Mouse (Mus musculus) lung, adult 2 months (tissue): Measurements from ENCODE around the gene Mab21l3. TPM values are rescaled to one million over a fixed set of nuclear protein-coding genes. Genes with fewer than 3 reads are reported as not detected.

Experiments used
- DNase-seq: peaks from one replicate; pipeline ENCODE4 v3.0.0; 2022
- H3K4me1 ChIP-seq: fragments of 200-500 bp; 2 replicates; pipeline ENCODE4 v1.6.1; 2011; ENCODE audit warnings: low read length; ENCODE audit not compliant: control insufficient read depth, insufficient read depth
- H3K4me3 ChIP-seq: fragments of 200-500 bp; replicated peaks from 2 replicates; pipeline ENCODE3; 2011; ENCODE audit warnings: low read depth, mild to moderate bottlenecking, control low read depth, low read length; ENCODE audit errors: extremely low read depth
- CTCF ChIP-seq: fragments of 200-500 bp; IDR thresholded peaks from 2 replicates; pipeline ENCODE4 v1.5.1; 2011; ENCODE audit warnings: mild to moderate bottlenecking, low read length, control low read depth; ENCODE audit not compliant: insufficient read depth
- POLR2A ChIP-seq: fragments of 200-500 bp; IDR thresholded peaks from 2 replicates; pipeline ENCODE4 v1.6.1; 2011; ENCODE audit warnings: low read depth, mild to moderate bottlenecking, control low read depth, low read length, borderline replicate concordance; ENCODE audit errors: extremely low read depth
- WGBS: fragments of 180-500 bp; shearing (Covaris S2); methylation state at CpG from one replicate; pipeline ENCODE4 v1.1.7; 2018; 5-methylcytosine and 5-hydroxymethylcytosine counted together
- polyA plus RNA-seq: library from polyadenylated mRNA; depleted of rRNA; stranded (reverse); fragments of >200 nt; gene quantifications from 2 replicates; pipeline ENCODE4 v1.2.3, GENCODE M21; 2012; rRNA removed

Mab21l3 gene
- 0.19 and 0.53 TPM in 2 replicates for polyA plus RNA-seq

DNA sequence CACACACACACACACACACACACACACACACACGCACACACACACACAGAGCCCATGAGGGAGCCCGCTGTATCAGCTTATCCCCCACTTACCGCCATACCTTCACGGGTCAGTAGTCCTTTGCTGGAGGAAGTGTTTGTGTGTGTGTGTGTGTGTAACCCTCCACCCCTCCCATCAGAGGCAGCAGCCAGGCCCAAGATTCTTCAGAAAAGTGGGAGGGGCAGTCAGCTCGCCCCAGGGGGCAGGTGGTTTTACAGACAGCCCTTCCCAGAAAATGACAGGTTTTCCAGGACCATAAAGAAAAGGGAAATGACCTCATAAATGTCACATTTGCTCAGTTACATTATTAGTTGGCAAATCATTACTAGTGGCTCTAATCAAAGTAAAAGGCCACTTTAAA, at the start of gene Mab21l3:
Gene Mab21l3 (minus strand): TSS at position 144 of the 400 bp plus-strand sequence.
- WGBS: 69% methylated on average over 5 of the region's 5 CpGs
- H3K4me3 ChIP-seq: no peak within 1 kb of the TSS
- no peak for DNase-seq
- H3K4me1 ChIP-seq: no peaks in the 10 kb centered on the region
- TF ChIP-seq CTCF: no peak
- TF ChIP-seq POLR2A: no peak

DNA sequence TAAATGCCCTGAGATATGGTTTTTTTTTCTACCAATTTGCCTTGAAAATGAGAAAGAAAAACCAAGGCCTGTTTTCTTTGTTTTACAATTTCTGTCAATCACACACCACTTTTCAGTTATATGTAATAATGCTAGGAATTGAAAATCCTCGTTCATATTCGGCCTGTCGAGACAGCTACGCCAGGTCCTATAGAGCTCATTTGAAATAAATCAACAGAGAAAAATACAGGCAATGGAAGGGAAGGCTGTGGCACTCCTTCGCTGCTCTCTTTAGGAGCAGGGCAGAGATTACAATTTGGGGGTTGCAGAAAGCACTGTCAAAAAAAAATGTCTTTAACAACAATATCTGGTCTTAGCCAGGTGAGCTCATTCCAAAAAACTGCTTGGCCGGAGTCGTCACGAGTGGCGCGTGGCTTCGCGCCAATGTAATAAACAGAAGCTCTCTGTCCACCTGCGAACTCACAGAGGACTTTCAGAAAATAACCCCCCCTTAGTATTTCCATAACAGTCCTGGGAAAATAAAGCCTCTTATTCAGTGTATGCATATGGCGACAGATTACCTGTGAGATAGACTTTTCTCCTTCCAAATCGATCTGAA, 48.7 kb upstream of the Mab21l3 start:
- WGBS: 83% methylated on average over 15 of the region's 15 CpGs
- no peak for TF ChIP-seq CTCF
- TF ChIP-seq POLR2A: no peak
- Histone ChIP-seq H3K4me1 (peaks cover 4% of the 10 kb centered on the region; the same call in 1 of the 2 replicates), H3K4me3 (no peak overlapping the region)
- DNase-seq: no peak

DNA sequence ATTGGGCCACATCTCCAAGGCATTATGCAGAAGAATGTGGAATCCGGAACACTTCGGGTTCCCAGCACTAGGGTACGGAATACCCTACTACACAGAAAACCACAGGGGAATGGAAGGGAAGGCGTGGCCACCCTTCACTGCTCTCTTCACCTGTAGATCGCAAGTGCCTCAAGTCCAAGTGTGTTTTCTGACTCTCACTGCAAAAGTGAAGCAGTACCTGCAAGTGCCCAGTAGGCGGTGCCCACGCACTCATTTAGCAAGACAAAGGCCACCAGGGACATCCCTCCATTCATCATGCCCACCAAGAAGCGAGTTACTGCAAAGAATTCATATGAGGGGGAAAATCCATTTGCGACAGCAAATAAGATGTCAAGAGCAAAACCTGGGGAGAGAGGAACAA, 48.1 kb upstream of the Mab21l3 start:
- TF ChIP-seq CTCF: peak; percentile 99
- no peak for TF ChIP-seq POLR2A
- WGBS: 35% methylated on average over 9 of the region's 9 CpGs
- H3K4me1 ChIP-seq: peaks cover 4% of the 10 kb centered on the region; the same call in 1 of the 2 replicates
- H3K4me3 ChIP-seq: no peak overlapping the region
- peak; percentile 66 for DNase-seq

DNA sequence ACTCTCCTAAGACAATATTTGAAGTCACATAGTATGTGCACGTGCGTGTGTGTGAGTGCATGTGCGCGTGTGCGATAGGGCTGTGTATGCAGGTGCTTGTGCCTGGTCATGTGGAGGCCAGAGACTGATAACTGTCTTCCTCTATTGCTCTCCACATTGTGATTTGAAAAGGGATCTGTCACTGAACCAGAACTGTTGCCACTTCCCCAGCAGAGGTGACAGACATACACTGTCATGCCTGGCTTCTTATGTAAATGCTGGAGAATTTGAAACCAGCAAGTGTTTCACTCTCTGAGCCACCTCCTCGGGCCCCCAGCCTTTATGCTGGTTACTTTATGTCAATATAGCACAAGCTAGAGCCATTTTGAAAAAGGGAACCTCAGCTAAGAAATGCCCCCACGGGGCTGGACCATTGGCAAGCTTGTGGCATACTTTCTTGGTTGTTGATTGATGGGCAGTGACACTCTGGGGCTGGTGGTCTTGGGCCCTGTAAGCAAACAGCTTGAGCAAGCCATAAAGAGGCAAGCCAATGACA, 46.7 kb upstream of the Mab21l3 start:
- 79% methylated on average over 7 of the region's 7 CpGs for WGBS
- DNase-seq: no peak
- no peaks in the 10 kb centered on the region for H3K4me1 ChIP-seq
- TF ChIP-seq CTCF (no peak), POLR2A (no peak)
- no peak overlapping the region for H3K4me3 ChIP-seq

DNA sequence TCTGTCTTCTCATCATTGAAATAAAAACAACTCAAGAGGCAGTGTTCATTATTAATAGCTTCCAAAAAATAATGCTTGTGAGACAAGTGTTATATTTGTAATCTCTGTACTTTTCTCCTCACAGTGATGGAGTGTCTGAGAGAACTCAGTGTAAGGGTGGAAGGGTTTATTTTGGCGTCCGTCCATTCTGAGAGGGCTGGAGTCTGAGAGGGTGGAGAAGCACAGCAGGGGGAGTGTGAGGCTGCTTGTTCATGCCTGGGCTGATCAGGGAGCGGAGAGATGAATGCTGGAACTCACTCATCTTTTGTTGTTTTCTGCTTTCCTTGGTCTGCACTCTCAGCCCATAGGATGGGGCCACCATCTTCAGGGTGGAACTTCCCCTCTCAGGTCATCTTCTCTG, 36.8 kb upstream of the Mab21l3 start:
- DNase-seq: peak; percentile 25
- TF ChIP-seq CTCF (0 out of 2 replicates have a peak, but pooled peaks have one; percentile 2), POLR2A (no peak)
- Histone ChIP-seq H3K4me3 (no peak overlapping the region), H3K4me1 (no peaks in the 10 kb centered on the region; the same call in none of the 2 replicates)
- 55% methylated on average over 3 of the region's 3 CpGs for WGBS

DNA sequence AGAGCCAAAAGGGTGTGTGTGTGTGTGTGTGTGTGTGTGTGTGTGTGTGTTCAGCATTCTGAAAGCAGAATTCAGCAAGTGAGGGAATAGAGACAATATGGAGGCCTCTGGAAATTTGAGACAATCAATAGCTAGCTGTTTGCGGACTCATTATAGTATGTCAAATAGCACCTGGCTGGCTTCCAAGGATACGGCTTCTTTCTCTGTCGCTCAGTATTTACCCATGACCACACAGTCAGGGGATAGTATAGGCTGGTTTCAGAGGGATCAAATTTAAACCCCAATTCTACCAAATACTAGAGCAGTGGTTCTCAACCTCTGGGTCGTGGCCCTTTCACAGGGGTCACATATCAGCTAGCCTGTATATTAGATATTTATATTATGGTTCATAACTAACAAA, 36.3 kb upstream of the Mab21l3 start:
- TF ChIP-seq CTCF (no peak), POLR2A (no peak)
- DNase-seq: no peak
- 57% methylated on average over 4 of the region's 4 CpGs for WGBS

DNA sequence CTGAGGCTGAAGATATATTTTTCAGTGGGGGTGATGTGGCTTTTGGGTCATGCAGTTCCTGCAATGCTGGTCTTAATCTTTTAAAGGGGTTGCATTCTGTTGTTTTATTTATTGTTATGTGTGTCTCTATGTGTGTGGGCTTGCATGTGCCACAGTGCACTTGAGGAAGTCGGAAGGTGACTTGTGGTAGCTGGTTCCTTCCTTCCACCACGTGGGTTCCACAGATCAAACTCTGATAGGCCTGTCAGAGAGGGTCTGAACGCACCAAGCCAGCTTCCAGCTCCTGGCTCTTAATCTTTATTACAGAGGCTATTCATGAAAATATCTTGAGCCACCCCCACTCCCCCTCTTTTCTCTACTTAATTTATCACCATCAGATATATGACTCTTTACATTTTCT, 35.1 kb upstream of the Mab21l3 start:
- TF ChIP-seq POLR2A: no peak
- 57% methylated on average over 3 of the region's 3 CpGs for WGBS
- no peak overlapping the region for H3K4me3 ChIP-seq
- no peak for DNase-seq
- no peaks in the 10 kb centered on the region; the same call in none of the 2 replicates for H3K4me1 ChIP-seq

More for the DNA sequence above, 36.3 kb upstream of the Mab21l3 start:
- H3K4me3 ChIP-seq: no peak overlapping the region
- H3K4me1 ChIP-seq: no peaks in the 10 kb centered on the region; the same call in none of the 2 replicates

DNA sequence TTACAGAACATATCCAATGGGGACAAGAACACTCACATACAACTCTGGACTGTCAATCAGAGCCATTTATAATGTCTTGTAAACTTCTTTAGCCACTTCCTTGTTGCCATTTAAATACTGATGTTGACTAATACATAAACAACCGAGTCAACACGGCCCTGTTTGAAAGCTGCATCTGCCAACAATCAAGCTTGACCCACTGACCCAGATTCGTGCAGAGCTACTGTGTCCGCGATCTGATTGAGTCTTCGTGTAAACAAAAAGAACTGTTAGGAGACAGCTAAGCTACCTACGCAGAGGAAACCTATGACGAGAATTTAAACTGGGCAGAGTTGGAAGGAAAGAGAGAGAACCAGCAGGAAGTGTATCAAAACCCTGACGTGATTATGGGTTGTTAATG, 33.0 kb upstream of the Mab21l3 start:
- DNase-seq: no peak
- TF ChIP-seq POLR2A (no peak), CTCF (no peak)
- H3K4me1 ChIP-seq: peaks cover under 1% of the 10 kb centered on the region
- WGBS: 30% methylated on average over 9 of the region's 9 CpGs
- H3K4me3 ChIP-seq: no peak overlapping the region

DNA sequence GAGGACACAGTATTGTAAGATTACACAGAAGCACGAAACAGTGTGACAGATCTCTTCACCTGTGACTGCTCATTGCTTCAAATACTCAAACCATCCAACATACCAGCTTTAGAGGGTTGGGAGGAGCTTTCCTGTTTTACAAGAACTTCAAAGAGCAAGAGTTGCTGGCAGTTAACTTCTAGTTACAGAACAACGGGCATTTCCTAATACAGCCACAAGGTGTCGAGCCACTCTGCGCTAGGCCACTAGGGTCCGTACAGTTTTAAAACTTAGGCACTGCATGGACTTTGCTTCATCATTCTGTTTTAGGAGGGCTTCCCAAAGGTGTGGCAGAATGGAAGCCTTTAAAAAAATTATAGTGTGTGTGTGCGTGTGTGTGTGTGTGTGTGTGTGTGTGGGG, 32.1 kb upstream of the Mab21l3 start:
- Histone ChIP-seq H3K4me3 (no peak overlapping the region), H3K4me1 (peaks cover 3% of the 10 kb centered on the region)
- 65% methylated on average over 6 of the region's 6 CpGs for WGBS
- TF ChIP-seq CTCF: no peak; the same call in 1 of the 2 replicates
- TF ChIP-seq POLR2A: no peak
- peak; percentile 25 for DNase-seq

DNA sequence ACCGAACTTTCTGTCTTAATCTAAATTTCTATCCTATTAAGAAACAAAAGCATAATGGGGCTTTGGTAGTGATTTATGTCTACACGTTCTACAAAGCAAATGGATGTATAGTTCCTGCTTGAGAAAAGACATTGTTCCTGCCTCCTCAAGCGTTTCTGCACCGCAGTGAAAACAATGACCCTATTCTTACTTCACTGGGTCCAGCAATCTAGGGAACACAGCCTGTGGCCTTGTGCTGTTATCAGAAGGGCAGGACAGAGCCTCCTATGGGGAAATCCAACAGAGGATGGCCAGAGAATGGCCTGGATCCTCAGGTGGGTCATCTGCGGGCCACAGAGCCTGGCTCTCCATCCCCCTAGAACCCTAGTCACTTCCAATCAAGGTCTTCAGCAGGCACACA, 29.4 kb upstream of the Mab21l3 start:
- WGBS: 85% methylated on average over 5 of the region's 5 CpGs
- peaks cover 3% of the 10 kb centered on the region for H3K4me1 ChIP-seq

More for the DNA sequence above, 29.4 kb upstream of the Mab21l3 start:
- DNase-seq: no peak
- no peak overlapping the region for H3K4me3 ChIP-seq
- TF ChIP-seq CTCF: no peak
- TF ChIP-seq POLR2A: no peak
